Mouse (Mus musculus) spleen, adult 2 months (tissue): ENCODE measurements around the gene Sipa1l2.
A peak's percentile ranks its signal among the peaks of the same experiment; 100 is the strongest.

Source experiments
- CTCF ChIP-seq: fragments of 200-500 bp; IDR thresholded peaks from 2 replicates; pipeline ENCODE4 v1.5.1; 2011; ENCODE audit warnings: mild to moderate bottlenecking, inconsistent platforms; ENCODE audit not compliant: insufficient read depth, insufficient read length, insufficient replicate concordance; ENCODE audit errors: extremely low read depth
- POLR2A ChIP-seq: fragments of 200-500 bp; IDR thresholded peaks from 2 replicates; pipeline ENCODE4 v1.6.1; 2011; ENCODE audit warnings: low read depth, low read length, inconsistent platforms

GRCm38 (mm10) chr8:125558109-125559065 is 11.2 kb downstream of the Sipa1l2 start:
- TF ChIP-seq CTCF: no peak
- TF ChIP-seq POLR2A: 0 out of 2 replicates have a peak, but pooled peaks have one; percentile 8
